Mouse (Mus musculus) hindlimb bud, embryonic 11.5 days (tissue): ENCODE measurements around the gene 4931406P16Rik.

Source experiments
- DNase-seq: peaks from one replicate; pipeline ENCODE4 v3.0.0-alpha.2; 2012; ENCODE audit warnings: low read depth, low spot score; ENCODE audit errors: extremely low spot score

The 4931406P16Rik gene

DNA sequence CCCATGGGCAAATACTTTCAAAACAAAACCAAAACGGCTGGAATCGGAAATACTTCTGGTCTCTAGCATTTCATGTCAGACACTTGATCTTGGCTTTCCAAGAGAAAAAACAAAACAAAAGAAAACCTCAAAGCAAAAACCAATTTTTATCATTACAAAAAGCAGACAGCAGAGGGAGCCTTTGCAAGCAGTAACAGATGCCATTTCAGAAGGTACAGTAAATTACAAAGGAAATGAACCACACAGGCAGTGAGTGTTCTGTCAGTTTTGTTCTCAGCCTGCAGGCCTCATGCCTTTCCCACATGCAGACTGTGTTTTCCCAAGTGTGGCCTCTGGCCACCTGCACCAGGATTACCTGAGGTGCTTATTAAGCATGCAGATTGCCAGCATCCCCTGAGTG lies 61.3 kb downstream of the 4931406P16Rik start:
- DNase-seq, result no peak

DNA sequence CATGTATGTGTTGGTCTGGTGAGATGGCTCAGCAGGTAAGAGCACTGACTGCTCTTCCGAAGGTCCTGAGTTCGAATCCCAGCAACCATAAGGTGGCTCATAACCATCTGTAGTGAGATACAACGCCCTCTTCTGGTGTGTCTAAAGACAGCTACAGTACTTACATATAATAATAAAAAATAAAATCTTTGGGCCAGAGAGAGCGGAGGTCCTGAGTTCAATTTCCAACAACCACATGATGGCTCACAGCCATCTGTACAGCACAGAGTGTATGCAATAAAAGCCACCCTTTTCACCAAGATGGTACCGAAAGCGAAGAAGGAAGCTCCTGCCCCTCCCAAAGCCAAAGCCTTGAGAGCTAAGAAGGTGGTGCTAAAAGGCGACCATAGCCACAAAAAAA lies 62.6 kb downstream of the 4931406P16Rik start, which contains the start of gene Gm6096:
TSS of gene Gm6096 (plus strand) at position 301 of the 400 bp plus-strand sequence.
- DNase-seq, result no peak

DNA sequence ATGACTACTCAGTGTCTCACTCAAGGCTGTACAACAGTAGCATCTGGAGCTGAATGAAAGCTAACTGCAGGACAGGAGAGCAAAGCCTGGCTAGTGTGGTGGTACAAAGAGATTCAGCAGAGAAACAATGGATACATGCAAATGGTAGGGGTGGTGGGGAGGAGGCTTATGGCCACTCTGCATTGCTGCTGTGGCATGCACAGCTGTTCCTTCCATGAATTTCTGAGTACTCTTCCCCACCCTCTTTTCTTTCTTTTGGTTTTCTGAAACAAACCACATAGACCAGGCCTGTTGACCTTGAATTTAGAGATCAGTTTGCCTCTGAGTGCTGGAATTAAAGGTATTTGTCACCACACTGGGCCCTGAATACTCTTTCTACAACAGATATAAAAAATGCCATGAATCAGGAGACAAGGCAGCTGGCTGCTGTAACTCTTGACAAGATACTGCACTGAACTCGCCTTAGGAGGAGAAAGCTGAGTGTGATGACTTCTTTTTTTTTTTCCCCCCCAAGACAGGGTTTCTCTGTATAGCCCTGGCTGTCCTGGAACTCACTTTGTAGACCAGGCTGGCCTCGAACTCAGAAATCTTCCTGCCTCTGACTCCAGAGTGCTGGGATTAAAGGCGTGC lies 66.4 kb downstream of the 4931406P16Rik start:
- no peak for DNase-seq

DNA sequence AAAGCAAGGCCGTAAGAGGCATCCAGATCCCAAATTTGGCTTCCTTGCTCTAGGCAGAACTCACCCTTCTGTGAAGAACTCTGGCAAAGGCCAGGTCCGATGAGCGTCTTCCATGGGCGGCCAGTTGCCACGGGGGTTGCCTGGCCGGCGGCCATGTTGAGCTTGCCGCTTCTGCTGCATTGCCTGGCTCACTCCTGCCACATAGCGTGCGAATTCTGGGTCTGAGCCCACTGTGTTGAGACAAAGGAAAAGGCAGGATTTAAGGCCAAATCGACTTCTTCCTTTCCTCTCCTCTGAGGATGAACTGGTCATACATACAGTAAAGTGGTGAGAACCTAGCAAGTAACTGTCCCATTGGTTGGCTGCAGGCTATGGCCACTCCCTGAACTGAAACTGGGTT lies 71.2 kb downstream of the 4931406P16Rik start:
- no peak for DNase-seq

DNA sequence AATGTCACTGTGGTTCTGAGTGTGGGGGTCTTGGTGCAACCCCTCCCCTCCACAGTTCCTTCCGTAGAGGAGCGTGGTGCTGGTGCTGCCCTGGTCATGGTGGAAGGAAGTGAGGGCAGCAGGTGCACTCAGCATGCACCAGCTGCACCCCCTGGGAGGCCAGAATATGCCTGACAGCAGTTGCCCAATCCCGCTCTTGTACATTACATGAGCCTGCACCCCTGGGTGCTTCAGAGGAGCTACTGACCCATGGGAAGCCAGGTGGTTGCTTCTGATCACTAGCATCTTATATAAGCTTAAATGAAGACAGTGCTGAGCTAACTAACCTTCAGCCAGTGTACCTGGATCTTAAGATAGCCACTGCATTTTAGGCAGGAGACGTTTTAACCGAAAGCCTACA lies 75.3 kb downstream of the 4931406P16Rik start:
- no peak for DNase-seq

DNA sequence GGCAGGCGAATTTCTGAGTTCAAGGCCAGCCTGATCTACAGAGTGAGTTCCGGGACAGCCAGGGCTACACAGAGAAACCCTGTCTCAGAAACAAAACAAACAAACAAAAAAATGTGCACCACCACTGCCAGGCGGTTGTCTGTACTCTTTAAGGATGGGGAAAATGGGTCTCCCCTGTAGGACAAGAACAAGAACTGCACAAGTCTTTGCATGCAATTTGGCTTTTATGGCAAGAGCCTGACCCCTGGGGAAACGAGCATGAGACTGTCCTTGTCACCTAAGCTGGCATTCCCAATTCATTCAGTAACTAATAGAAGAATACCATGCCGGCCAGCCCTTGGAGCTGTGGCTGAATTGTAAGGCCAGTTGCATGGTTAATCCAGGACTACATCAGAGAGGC lies 77.7 kb downstream of the 4931406P16Rik start:
- no peak for DNase-seq

DNA sequence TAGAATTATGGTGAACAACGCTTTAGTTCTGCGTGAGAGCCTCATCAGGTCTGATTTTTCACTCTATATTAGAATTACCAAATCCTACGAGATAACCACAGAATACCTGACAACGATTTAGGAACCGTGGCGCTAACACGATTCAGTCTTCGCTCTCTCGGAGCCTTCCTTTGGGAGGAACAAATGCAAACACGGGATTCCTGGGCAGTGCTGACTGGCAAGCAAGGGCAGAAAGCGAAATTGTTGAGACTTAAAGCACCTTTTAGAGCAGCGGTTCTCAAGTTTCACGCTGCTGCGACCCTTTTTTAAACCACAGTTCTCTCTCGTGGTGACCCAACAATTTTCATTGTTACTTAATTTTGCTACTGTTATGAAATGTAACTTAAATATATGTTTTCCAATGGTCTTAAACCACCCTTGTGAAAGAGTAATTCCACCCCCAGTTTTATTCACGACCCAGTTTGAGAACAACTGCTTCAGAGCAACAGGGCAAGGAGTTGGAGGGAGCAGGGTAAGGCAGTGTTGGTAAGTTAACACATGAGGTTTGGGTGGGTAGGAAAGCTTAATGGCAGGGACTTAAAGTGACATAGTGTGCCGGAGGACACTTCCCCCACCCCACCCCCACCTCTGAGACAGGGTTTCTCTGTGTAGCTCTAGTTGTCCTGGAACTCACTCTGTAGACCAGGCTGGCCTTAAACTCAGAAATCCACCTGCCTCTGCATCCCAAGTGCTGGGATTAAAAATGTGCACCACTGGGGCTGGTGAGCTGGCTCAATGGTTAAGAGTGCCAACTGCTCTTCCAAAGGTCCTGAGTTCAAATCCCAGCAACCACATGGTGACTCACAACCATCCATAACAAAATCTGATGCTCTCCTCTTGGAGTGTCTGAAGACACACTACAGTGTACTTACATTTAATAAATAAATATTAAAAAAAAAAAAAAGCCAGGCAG lies 78.5 kb downstream of the 4931406P16Rik start:
- peak; percentile 2 for DNase-seq

DNA sequence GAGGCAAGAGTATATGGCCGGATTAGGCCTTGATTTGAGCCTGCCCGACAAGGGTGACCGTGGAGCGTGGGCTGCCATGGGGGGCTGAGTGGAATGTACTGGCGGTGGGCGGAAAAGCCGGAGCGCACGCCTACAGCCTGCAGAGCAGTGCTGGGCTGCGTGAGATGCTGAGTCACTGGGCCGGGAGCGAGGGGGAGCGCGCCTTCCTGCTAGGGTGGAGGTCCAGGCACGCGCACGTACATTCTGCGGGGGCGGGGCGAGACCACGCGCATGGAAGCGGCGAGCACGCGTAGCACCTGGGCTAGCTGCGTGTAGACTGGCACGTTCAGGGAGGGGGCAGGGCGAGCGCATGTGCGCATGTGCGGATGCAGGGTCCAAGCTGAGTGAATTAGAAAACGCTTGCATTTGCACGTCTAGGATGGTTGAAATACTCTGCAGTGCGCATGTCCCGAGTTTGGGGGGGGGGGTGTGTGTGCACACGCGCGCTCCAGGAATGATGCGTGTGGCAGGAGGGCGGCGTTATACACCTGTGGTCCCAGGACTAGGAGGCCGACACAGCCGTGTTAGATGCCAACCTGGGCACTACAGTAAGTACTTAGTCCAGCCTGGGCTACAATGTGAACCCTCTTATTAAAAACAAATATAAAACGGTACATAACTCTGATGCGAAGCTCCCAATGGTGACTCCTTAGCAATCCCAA lies 79.3 kb downstream of the 4931406P16Rik start:
- peak; percentile 89 for DNase-seq

DNA sequence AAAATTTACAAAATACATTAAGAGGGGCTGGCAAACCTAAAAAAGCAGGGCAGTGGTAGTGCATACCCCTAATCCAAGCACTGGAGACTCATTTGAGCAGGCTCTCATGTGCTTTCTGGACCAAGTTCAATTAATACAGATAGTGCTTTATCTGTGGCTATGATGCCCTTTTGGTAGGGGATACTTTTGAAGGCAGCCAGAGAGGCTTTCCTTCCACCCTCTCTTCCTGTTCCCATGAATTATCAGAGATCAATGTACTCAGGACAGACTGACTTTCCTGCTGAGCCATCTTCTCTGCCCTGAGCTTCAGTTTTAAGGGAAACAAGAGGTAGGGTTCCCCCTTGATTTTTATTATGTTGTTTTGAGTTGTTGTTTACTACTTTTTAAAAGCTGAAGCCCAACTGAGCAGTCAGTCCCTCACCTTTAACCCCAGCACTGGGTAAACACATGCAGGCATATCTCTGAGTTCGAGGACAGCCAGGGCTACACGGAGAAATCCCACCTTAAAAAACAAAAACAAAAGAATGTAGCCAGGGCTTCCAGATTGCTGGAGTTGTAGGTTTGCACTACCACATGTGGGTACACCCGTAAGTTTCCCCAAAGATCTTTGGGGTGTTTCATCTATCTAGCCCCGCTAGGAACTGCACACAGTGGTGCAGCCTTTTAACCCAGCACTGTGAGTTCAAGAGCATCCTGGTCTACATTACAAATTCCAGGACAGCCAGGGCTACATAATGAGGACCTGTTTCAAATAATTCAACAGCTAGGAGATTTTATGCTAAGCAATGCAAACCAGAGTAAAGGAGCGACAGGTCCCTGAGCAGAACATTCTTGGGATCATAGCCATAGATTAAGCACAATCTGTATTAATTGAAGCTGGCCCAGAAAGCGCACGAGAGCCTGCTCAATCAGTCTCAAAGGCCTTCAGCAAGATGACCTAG lies 80.3 kb downstream of the 4931406P16Rik start:
- DNase-seq, result no peak

DNA sequence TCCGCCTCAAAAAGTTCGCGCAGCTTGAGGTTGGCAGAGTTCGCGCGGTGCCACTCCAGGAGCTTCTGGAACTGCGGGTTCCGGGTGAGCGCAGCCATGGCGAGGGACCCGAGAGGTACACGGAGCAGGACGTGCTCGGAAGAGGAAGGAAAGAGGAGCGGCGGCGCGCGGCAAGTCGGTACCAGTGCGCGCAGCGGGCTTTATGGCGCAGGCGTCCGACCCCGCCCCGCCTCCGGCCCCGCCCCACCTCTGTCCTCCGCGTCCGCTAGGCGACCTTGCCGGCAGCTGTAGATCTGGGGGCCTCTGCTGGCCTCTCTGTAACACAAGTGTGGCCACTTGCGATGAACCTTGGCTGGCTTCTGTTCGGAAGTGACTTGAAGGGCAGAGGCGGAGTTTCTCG lies 83.2 kb downstream of the 4931406P16Rik start, which contains the start of gene Gpi1:
TSS of gene Gpi1 (minus strand) at position 221 of the 400 bp plus-strand sequence.
- peak; percentile 47 for DNase-seq

DNA sequence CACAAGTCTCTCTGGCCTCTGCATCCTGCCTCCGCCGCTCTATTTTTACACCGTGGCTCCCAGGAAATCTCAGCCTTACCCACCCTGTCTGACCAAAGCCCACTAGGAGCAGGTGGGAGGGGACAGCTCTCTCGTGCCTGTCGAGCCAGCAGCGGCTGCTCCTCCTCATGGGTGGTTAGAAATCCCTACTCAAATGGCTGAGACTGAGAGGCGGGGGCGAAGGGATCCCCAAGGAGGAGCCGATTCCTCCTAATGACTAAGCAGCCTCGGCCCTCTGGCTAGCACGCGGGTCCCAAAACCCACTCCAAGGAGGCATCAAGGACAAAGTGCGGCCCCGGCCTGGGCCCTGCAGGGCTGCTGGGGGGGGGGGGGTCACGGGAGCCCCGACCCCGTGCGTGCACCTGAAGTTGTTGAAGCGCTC lies 83.7 kb downstream of the 4931406P16Rik start:
- DNase-seq, result peak; percentile 3

DNA sequence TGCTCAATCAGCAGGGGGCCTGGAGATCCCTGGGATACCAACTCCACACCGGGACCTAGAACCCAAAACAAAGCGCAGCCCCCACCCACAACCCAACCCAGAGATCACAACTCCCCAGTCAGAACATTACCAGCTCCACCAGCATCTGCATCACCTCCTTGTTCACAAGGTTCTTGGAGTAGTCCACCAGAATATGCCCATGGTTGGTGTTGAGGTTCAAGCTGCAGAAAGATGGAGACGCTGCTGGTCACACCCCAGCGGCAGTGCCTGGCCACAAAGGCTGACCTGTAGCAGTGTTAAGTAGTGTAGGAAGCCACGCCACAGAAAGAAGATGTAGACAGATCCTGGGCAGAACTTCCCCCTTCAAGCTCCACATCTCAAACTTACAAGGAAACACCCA lies 84.2 kb downstream of the 4931406P16Rik start:
- DNase-seq, result no peak

DNA sequence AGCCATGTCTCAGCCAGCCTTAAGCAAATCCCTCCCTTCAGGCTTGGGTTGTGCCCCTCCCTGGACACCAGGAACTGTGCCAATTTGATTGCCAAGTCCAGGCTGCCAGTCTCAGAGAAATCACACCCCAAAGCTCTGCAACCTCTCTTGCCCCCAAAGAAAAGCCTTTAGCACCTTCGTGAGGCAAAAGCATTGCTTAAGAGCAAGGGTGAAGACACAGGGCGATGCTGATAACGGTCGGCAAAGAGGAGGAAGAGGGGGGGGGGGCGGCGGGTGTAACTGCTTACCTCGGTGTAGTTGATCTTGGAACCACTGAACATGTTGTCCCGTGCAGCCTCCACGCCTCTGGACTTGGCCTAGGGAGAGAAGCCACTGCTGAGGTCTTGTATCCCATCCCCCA lies 84.7 kb downstream of the 4931406P16Rik start:
- DNase-seq, result no peak

DNA sequence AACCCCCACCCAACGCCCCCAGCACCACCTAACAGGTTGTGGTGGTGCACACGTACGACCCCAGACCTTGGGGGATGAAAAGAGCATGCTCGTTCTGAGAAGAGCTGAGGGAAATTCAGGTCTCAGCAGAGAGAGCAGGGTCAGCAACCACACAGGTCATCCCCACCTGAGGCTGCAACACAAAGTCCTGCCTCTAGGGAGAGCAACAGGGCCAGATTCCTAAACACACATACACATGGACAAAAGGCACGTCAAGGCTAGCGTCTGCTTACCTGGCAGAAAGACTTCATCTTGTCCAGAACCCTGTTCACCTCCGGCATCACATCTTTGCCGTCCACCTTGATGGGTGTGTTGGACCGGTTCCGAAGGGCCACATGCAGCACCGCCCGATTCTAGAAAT lies 86.5 kb downstream of the 4931406P16Rik start:
- no peak for DNase-seq

DNA sequence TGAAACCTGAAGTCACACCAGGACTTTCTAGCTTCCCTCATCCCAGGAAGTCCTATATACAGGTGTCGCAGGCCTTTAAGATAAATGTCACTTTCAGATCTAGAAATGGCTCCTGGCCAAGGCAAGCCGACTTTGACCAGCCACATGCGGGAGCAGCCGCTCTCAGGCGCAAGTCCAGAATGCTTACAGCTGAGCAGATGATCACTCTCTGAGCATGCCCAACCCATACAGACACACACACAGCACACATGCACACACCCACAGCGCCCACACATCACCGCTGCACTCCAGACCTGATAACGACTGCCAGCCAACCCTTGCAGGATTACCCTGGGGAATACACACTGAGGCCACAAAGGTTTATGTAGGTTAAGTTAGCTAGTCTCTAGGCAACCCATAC lies 87.3 kb downstream of the 4931406P16Rik start:
- no peak for DNase-seq

DNA sequence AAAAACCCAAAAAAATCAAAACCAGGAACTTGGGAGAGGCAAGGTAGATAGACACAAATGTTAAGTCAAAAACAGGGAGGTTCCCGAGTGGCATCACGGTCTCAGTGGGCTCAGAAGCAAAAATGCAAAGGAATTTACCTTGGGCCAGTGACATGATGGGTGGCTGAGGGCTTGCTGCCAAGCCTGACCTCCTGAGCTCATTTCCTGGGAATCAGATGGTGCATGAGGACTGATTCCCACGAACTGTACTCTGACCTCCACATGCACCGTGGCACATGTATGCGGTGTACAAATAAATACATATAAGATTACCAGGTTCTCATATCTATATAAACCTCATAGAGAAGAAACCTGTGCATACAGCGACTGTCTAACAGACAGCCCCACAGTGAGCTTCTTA lies 89.0 kb downstream of the 4931406P16Rik start:
- no peak for DNase-seq

DNA sequence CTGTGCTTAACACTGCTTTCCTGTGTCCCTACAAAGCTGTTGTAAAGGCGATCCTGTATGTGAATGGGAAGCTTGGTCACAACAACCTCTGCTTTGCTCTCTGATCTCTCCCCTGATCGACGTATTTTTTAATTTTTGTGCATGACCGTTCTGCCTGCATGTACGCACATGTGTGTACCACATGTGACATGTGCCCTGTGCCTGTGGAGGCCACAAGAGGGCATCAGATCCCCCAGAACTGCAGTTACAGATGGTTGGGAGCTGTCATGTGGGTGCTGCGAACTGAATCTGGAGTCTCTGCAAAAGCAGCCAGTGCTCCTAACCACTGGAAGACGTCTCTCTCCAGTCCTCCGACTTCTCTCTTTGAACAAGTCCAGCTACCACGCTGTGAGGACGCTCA lies 91.0 kb downstream of the 4931406P16Rik start:
- DNase-seq, result no peak

DNA sequence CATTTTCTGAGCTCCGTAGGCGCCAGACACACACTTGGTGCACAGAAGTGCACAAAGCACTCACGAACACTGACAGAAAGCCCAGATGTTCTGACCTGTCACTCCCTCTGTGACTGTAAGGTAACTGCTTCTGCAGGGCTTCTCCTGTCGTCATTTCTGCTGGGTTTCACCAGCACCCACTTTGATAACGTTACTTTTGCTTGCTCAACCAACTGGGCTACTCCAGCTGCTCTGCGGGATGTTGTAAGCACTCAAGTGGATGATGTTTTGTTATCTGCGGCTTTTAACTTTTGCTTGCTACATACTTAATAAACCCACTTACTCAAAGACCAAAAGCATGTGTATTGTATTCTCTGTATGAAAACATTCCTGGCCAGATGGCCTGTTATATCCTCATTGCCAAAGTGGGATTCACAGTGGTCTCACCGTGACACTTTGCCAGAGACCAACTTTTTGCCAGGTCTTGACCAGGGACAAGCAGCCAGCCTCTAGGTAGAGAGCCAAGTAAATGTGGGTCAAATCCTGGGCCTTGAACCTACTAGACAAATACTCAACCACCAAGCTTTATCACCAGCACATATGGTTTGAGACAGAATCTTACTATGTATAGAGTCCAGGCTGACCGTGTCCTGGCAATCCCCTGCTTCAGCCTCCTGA lies 91.6 kb downstream of the 4931406P16Rik start:
- DNase-seq, result no peak

DNA sequence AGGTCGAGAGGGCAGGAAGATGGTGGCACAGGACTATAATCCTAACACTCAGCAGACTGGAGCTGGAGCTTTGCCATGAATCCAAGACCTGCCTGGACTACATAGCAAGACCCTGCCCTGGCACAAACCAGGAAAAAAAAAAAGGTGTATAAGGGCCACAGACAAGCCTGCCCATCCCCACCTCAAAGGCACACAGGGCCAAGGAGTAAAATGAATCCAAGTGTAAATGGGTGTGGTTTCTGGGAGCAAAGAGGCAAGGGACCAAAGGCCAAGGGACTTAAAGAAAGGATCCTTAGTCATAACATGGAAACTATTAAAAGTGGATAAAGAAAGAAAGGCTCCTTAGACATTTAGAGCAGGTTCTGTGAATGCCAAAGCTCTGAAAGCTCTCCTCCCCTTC lies 94.9 kb downstream of the 4931406P16Rik start:
- no peak for DNase-seq

DNA sequence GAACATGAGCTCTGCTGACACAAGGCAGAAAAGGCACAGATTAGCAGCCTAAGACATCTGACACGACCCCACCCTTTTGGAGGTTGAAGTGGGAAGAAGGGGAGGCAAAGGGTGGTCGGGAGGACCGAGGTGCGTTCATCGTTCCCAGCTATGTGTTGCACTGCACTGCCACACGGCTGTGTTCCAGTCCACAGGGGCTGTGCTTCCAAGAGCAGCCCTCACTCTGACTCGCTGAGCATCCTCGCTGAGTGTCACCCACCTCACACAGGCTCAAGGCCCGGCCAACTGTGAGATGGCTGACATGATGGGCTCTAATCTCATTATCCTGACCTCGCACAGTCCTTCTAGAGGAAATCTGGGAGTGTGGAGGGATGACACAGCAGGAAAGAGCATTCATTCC lies 96.9 kb downstream of the 4931406P16Rik start:
- DNase-seq, result no peak
